Mouse (Mus musculus) fibroblast of lung, adult 2 months (primary cell): ENCODE results near the gene Zfp866.

Source experiments
- DNase-seq: peaks from one replicate; pipeline ENCODE4 v3.0.0-alpha.2; 2011; ENCODE audit warnings: low read depth

Gene Zfp866

DNA sequence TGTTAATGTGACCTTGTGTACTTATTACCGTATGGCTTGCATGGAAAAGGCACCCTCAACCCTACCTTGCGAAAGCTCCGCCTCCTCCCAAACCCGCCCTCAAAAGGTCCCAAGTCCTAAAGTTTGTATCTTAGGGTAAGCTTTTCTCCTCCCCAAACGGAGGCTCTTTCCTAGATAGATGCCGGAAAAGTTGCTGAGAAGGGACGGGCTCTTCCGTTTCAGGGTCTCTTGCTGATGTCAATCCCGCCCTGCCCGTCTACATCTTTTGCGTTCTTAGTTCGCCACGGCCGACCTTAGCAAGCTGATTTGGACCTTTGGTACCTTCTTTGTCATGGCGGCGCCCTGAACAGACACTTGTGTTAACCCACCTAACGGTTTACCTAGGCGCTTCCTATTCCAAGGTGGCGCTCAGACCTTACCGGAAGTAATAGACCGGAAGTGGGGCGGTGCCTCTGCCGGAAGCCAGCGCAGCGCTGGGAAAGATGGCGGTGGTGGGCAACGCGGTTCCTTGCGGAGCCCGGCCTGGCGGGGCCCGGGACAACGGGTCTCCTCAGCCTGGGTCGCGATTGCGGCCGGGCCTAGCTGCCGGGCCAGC lies at the start of gene Zfp866, which contains the start of gene Atp13a1:
Gene Zfp866 (minus strand): TSS at position 406 of the 595 bp plus-strand sequence.
Gene Atp13a1 (plus strand): TSS at position 391 of the 595 bp plus-strand sequence.
- peak; percentile 54 for DNase-seq

DNA sequence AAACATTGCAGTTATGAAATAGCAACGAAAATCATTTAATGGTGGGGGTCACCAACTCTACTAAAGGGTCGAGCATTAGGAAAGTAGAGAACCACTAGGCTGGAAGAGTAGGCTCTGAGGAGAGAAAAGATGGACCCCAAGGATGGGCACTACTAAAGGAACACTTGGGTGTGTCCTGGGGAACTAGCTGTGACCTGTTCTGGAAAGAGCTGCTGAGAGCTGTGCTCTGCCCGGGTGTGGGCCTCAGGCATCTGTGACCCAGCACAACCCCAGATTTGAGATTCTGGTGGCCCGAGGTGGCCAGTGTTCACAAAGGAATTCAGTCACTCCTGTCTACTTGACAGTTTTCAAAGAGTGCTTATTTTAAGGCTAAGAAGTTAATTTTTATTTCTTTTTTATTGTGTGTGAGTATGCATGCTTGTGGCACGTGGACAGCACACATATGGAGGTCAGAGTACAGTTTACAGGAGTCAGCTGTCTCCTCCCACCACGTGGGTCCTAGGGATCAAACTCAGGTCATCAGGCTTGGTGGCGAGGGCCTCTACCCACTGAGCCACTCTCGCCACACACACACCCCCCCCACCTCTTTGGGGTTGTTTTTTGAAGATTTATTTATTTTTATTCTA lies 46.2 kb upstream of the Zfp866 start:
- DNase-seq = no peak

DNA sequence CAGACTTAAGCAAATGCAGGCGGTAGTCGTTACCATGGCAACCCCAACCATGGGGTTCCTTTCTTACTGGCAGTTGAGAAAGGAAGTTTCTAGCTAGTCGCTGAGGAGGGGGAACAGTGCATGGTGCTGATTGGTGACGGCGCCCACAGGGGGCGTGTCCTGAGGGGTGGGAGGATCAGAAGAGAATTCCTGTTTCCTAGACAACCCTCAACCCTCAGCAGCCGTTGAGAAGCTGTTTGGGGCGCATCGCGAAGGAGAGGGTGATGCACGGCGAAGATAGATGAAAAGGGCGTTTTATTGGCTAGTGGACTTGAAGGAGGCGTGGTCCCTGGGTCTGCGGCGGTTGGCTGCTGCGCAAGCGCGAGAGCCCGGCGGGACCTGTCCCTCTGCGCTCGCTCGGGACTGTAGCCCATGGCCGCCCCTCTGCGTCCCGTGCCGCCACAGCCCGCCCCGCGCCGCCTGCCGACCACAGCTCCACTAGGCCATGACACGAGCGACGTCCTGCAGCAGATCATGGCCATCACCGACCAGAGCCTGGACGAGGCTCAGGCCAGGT lies 41.4 kb upstream of the Zfp866 start, which contains the start of gene Pbx4:
Gene Pbx4 (plus strand): TSS at position 194 of the 556 bp plus-strand sequence.
- peak; percentile 86 for DNase-seq

DNA sequence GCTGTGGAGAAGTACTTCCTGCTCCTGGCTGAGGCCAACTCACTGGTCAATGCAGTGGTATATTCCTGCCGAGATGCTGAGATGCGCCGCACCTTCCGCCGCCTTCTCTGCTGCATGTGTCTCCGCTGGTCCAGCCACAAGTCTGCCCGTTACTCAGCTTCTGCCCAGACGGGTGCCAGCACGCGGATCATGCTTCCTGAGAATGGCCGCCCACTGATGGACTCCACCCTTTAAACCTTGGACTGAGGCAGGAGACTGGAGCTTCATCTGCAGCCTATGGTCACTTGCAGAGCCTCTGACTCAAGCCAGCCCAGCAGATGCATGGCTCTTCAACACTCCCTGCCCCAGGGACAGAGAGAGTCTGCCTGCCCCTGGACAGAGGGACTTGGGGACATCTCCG lies 35.4 kb upstream of the Zfp866 start:
- no peak for DNase-seq

DNA sequence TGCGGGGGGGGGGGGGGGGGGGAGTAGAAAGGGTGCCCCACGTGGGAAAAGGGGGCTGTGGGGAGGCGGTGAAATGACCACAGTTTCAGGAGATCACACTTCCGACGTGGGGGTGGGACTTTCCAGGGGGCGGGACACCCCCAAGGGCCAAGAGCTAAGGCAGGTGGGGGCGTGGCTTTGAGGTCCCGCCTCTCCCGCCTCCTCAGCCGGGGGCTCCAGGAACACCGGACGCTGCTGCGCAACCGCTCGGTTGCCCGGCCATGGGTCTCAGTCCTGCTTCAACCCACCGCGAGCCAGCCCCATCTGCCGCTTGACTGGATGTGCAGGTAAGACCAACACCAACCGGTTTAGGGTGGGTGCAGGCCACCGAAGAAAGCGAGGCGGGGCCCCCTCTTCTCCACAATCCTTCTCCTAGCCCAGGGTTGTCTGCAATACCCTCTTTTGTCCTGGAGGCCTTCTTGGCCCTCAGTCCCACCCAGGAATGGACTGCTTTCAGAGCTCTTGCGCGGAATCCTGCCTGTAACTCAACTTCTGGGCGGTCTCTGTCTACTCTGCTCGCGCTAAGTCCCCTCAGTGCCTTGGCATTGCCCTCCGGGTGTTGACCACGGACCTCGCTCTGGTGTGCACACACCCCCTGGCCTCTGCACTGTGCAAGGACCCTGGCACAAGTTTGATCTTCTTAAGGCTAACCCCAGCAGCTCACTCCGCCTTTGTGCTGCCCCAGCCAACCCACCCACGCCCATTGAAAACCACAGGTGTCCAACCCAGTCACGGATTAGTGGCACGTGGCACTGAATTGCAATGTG lies 31.6 kb upstream of the Zfp866 start, which contains the start of gene Lpar2:
Gene Lpar2 (plus strand): TSS at position 44 of the 806 bp plus-strand sequence.
- peak; percentile 69 for DNase-seq

DNA sequence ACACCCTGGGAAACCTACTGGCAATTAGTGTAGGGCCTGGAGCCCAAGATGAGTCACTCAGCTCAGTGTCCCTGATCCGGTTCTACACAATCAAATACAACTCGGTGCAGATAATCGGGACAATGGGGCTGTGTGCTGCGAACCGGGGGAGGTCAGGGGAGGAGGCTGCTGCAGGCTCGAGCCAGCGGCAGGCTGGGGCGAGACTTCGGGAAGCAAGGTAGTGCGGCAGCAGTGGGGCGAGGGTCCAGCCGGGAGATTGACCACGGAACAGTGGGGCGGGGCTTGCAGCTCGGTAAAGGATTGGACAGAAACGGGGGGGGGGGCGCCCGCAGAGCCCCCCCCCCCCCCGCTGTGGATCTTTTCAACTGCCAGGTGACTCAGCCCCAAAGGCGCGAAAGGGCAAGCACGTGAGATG lies 31.0 kb upstream of the Zfp866 start:
- DNase-seq = peak; percentile 33

DNA sequence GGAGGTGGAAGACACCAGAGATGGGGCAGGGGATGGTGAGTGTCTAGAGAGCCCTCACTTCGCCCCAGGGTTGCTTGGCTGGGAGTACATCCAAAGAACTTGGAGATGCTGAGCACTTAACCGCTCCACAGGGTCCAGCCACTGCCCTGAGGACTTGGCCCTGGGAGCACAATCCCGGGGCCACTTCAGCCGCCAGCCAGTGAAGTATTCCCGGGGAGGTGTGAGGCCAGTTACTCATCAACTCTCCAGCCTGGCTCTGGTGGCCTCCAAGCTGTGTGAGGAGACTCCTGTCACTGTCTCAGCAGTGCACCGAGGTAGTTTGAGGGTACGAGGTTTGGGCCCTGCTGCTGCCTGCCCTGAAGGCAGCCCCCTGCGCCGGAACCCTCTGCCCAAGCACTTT lies 29.5 kb upstream of the Zfp866 start:
- DNase-seq = no peak

DNA sequence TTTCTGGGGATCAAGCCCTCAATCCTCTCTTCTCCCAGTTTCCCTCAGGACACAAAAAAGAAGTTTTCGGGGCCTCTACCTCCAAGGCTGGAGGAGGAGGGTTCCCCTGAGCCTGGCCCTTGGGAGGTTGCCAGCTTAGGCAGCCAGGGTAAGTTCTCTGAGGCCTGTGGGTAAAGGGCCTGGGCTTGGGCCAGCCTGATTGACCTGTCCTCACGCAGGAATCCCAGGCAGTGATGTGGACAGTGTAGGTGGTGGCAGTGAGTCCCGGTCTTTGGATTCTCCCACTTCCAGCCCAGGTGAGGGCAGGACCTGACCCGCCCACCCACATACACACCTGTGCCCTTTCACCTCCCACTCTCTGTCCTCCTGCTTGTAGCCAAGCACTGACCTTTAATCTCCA lies 24.4 kb upstream of the Zfp866 start:
- no peak for DNase-seq

DNA sequence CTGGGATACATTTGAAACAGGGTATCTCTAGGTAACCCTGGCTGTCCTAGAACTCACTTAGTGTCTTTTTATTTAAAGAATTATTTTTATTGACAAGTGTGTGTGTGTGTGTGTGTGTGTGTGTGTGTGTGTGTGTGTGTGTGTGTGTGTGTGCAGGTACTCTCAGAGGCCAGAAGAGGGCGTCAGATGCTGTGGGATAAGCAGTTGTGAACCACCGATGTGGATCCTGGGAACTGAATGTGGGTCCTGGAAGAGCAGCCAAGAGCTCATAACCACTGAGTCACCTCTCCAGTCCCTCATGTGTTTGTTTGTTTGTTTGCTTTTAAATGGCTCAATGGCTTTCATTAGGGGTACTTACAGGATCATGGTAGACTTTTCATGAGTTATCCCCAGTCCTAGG lies 23.9 kb upstream of the Zfp866 start:
- DNase-seq = no peak

DNA sequence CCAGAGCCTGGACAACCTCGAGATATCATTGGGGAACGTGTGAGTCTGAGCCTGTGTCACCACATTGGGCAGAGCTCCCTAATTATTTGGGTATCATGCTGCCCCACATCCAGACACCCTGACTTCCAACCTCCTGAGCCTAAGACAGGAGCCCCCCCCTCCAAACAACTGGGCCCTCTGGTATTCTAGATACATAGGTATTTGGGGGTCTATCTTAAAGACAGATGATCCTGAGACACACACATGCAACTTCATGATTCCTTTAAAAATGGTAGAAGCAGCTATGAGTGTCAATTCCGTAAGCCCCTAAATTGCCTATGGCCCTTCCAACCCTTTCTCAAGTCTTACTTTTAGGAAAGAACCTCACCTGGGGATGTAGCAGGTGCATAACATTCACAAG lies 18.8 kb upstream of the Zfp866 start:
- no peak for DNase-seq

DNA sequence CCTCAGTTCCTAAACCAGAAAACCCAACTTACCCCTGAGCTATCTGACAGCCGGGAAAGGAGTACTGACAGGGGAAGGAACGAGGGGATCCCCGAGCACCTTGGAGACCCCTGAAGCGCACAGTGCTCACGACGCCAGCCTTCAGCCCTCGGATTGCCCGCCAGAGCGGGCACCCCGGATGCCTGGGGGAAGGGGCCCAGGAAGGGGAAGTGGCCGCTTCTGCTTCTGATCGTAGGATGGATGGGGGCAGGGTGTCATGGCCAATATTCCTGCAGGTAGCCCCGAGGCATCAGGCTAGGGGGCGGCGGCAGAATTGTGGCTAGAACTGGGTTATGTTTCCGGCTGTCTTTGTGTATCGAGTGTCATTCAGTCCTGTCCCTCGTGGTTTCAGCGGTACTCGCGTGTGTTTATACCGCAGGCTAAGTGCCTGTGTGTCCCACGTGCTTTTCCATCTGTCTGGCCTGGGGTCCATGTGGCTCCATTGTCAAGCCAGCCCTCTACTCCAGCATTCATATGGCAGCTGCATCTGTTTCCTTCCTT lies 18.0 kb upstream of the Zfp866 start:
- DNase-seq = no peak

DNA sequence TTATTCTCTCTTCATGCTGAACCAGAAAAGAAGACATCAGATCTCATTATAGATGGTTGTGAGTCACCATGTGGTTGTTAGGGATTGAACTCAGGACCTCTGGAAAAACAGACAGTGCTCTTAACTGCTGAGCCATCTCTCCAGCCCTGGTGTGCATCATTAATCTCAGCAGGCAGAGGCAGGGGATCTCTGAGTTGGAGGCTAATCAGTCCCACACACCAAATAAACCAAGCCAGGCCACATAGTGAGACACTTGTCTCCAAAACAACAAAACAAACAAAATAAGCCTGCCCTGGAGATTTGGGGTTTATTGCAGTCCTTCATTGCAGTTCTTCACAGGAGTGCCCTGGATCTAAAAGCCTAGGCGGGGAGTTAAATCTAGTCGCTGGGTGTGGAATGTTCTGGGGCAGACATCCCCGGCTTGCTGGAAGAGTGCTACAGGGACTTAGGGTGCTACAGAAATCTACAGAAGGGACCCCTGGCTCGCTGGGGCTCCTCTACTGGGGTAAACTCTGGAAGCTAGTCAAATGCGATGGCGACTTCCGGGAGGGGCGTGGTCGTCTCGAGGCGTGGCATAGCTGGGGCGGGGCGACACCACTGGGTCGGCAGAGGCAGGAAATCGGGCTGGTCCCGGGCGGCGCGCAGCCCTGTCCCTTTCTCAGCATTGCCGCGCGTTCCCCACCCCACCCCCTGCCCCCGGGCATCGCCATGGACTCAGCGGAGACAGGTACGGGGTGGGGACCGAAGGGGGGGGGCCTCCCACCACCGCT lies 17.3 kb upstream of the Zfp866 start, which contains the start of gene Gmip:
Gene Gmip (plus strand): TSS at position 586 of the 770 bp plus-strand sequence.
- no peak for DNase-seq

DNA sequence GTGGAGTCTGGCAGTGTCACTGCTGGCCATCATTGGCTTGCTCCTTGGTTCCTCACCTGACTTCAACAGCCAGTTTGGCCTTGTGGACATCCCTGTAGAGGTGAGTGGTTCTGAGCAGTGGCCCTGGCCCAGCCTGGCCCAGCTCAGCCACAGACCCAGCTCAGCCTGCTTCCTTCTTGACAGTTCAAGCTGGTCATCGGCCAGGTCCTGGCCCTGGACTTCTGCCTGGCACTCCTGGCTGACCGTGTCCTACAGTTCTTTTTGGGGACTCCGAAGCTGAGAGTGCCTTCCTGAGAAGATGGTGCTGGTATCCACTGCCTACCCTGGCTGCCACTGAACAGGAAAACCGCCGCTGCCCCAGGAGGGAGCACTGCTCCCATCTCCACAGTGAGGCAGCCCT lies 16.3 kb upstream of the Zfp866 start:
- no peak for DNase-seq

DNA sequence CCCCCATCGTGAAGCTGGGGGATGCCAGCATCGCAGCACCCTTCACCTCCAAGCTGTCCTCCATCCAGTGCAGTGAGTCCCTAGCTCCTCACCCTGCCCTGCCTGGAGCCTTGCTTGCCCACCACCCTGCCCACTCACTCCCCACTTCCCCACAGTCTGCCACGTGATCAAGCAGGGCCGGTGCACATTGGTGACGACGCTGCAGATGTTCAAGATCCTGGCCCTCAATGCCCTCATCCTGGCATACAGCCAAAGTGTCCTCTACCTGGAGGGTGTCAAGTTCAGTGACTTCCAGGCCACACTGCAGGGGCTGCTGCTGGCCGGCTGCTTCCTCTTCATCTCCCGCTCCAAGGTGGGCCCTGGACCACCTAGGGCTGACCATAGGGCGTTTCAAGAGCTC lies 14.5 kb upstream of the Zfp866 start:
- DNase-seq = no peak

DNA sequence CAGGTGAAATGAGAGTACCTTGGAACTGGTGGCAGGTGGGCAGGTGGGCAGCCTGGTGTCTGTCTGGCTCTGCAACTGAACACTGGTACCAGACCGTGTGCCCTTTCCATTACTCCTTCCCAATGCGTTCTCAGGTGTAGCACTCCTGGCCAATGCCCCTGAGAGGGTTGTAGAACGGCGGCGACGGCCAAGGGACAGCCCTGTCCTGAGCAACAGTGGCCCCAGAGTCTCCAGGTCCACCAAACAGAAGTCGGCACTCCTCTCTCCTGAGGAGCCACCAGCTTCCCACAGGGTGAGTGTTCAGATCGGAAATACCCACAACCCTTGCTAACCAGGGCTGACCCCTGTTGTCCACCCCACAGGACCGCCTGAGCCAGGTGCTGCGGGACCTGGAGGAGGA lies 14.1 kb upstream of the Zfp866 start:
- DNase-seq = no peak

DNA sequence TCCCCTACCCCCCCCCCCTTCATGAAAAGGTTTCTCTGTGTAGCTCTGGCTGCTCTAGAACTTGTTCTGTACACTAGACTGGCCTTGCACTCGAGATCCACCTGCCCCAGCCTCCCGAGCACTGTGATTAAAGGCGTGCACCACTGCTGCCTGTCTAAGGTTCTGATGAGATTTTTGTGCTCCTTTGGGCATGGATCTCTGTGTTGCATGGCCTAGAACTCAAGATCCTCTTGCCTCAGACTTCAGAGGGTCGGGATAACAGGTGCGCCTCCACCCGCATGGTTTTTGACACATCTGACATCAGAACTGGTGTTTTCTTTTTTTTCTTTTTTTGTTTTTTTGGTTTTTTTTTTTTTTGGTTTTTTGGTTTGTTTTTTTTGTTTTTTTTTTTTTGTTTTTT lies 13.6 kb upstream of the Zfp866 start:
- no peak for DNase-seq

DNA sequence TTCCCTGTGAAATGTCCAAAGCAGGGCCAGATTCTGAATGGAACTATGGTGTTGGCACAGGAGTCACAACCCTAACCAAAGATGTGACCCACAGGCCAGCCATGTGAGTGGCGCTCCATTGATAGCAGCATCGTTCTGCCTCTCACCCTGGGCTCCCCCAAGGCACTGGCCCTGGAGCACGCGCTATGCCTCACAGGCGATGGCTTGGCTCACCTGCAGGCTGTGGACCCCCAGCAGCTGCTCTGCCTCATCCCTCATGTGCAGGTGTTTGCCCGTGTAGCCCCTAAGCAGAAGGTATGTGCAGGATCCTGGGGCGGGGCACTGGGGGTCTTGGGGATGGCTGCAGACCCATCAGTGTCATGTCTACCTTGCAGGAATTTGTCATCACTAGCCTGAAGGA lies 12.4 kb upstream of the Zfp866 start:
- DNase-seq = no peak

DNA sequence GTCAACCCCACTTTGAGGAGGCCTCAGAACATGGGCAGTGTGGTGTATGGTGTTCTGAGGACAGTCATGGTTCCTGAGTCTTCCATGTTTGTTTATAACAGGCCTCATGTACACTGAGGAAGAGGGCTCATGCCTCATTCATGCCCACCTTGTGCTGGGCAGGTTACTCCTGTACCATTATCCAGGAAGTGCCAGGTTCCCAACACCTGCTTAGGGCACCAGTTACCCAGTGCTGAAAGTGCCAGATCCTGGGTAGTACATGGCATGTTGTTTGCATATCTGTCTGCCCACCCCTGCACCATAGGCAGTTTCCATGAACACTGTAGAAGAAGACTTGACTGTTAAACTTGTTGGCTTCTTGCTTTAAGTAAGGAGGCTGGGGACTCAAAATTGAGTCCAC lies 11.2 kb upstream of the Zfp866 start:
- DNase-seq = no peak

DNA sequence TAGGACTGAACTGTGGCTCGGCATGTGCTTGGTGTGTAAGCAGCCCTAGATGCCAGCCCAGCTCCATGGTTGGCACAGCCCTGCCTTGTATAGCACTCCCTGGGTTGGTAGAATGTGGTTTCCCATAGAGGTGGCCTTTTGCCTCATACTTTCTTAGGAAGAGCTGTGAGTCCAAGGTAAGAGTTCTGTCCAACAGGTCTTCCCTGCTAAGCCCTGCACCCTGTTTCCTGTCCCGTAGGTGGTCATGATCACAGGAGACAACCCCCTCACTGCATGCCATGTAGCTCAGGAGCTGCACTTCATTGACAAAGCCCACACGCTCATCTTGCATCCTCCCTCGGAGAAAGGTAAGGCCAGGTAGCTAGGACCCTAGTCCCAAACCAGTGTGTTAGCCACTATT lies 10.8 kb upstream of the Zfp866 start:
- DNase-seq = no peak

DNA sequence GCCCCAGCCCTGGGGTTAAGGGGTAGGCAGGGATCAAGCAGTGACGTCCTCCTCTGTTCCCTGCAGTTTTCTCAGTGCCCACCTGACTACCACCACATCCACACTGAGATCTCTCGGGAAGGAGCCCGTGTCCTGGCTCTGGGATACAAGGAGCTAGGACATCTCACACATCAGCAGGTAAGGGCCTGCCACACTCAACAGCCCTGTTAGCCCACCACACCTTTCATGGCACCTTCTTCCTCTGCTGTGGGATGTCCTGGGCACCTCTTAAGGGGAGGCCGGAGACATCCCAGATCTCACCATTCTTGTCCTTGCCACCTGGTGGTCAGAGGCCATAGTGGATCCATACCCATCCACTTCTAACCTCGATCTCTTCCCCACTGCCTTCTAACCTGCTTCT lies 9.0 kb upstream of the Zfp866 start:
- no peak for DNase-seq

DNA sequence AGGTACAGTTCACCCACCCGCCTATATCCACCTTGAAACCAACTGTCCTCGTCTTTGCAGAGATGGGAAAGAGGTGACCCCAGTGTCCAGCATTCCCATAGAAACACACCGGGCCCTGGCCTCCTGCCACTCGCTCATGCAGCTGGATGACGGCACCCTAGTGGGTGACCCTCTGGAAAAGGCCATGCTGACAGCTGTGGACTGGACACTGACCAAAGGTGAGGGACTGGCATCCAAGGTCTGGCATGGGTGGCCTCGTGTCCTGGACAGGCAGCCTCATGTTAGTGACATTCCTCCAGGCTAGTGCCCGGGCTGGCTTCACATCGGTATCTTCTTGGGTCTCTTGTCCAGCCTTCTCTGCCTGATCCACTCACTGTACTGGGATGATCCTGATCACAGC lies 8.3 kb upstream of the Zfp866 start:
- no peak for DNase-seq

DNA sequence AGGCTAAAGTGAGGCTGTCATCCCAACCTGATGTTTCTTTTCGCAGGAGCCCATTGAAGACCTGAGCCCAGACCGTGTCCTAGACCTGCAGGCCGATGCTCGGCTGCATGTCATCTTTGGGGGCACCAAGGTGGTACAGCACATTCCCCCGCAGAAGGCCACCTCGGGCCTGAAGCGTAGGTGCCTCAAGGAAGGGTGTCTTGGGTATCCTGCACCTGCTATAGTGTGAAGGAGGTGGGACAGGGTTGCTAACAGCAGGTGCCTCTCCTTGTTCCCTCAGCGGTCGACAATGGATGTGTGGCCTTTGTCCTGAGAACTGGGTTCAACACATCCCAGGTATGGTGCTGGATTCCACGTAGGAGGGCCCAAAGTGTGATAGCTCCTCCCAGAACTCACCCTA lies 6.7 kb upstream of the Zfp866 start:
- no peak for DNase-seq
